Mouse (Mus musculus): ENCODE data around the gene Arg1. TPM values are rescaled to one million over a fixed set of nuclear protein-coding genes. Genes with fewer than 3 reads are reported as not detected.

The Arg1 gene
- total RNA-seq (2021) (not detected), polyA plus RNA-seq (2012; rRNA removed) (0.06 and 0.32 TPM in 2 replicates)
- long read RNA-seq = 0 reads

DNA sequence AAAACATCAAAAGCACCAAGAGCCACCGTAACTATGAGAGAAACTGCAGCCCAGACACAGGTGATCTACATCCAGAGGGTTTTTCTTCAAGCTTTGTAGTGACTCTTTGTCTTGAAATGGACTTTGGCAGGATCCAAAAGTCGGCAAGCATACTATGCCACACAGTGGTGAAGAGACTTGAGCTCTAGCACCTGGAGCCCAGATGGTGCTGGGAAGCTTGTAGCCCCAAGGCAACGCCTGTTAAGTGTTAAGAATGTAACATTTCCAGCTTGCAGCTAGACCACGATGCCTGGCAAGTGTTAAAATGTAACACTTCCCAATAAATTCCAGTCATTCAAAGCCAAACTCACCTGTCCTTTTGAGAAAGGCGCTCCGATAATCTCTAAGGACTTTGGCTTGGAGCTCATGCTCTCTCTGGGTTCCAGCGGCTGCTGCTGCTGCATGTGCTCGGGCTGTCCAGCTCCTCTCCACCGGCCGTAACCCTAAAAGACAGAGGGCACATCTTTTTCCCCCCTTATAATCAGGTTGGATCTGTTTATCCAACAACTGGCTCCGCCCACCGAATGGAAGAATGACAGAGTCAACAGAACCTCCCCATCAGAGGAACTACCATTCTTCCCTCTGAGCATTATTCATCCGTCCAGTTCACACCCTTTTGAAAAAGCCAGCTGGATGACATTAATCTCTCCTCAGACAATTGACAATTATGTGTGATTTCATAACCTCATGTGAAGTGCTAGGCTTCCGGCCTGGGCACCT lies at the start of gene Arg1:
TSS of gene Arg1 (minus strand) at position 523 of the 759 bp plus-strand sequence.
- no peak within 1 kb of the TSS for H3K4me3 ChIP-seq
- intact Hi-C loops (cut with DNase I) = no loop called here
- no peaks in the 10 kb centered on the region for H3K36me3 ChIP-seq (ENCODE audit: control insufficient read depth, insufficient read depth, low read length)
- no peak for DNase-seq
- no peaks in the 10 kb centered on the region for H3K27me3 ChIP-seq (ENCODE audit: control insufficient read depth, insufficient read depth, low read length)
- TF ChIP-seq EP300 (IDR thresholded peaks at IDR 0.05; ENCODE audit: insufficient read depth, low read depth, low read length) (no peak), CTCF (IDR thresholded peaks at IDR 0.05) (no peak), POLR2A (IDR thresholded peaks at IDR 0.05; ENCODE audit: insufficient read depth, low read depth, low read length) (no peak)
- H3K27ac ChIP-seq = no peak within 1 kb of the TSS
- H3K4me1 ChIP-seq (ENCODE audit: control insufficient read depth, insufficient read depth, low read length) = peaks cover 1% of the 10 kb centered on the region
- WGBS = 72% methylated on average over 14 of the region's 14 CpGs
- H3K79me2 ChIP-seq (replicated peaks; ENCODE audit: control insufficient read depth, insufficient read depth, low read length) = no peaks in the 10 kb centered on the region
- H3K9ac ChIP-seq (ENCODE audit: low read depth, low read length) = no peak within 1 kb of the TSS

DNA sequence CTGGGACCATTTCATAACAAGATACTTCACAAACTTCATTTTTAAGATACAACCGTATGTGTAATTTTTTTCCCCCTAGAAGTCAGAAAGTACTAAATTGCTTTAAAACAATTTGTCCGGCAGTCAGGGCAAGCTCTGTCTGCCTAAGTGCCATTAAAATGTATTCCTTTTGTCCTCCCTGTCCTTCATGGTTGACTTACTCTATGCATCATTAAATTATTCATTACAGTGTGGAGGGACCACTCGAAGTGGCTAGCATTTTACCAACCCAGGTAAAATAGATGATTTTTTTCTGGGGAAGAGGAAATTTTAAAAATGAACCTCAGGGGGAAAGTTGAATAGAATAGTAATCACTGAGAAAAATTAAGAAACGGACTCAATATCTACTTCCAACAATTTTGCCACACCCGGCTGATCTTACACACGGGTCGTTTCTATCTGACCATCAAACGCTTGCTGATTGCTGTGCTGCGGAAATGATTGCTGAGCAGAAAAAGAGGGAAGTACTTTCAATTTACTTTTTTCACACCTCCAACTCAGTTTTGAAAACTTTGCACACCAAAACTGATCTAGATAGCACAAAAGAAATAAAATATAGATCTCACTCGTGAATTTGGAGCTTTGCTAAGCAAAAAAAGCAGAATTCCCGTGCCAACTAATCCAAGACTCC lies 46.7 kb upstream of the Arg1 start:
- Histone ChIP-seq H3K4me1 (ENCODE audit: control insufficient read depth, insufficient read depth, low read length) (no peaks in the 10 kb centered on the region), H3K9ac (ENCODE audit: low read depth, low read length) (no peak overlapping the region), H3K4me3 (no peak overlapping the region), H3K27ac (no peak overlapping the region), H3K79me2 (replicated peaks; ENCODE audit: control insufficient read depth, insufficient read depth, low read length) (no peaks in the 10 kb centered on the region), H3K27me3 (ENCODE audit: control insufficient read depth, insufficient read depth, low read length) (no peaks in the 10 kb centered on the region), H3K36me3 (ENCODE audit: control insufficient read depth, insufficient read depth, low read length) (no peaks in the 10 kb centered on the region)
- no peak for DNase-seq
- intact Hi-C loops (cut with DNase I) = no loop called here
- no peak for TF ChIP-seq EP300 (IDR thresholded peaks at IDR 0.05; ENCODE audit: insufficient read depth, low read depth, low read length)
- no peak for TF ChIP-seq POLR2A (IDR thresholded peaks at IDR 0.05; ENCODE audit: insufficient read depth, low read depth, low read length)
- TF ChIP-seq CTCF (IDR thresholded peaks at IDR 0.05) = no peak
- 87% methylated on average over 11 of the region's 11 CpGs for WGBS

DNA sequence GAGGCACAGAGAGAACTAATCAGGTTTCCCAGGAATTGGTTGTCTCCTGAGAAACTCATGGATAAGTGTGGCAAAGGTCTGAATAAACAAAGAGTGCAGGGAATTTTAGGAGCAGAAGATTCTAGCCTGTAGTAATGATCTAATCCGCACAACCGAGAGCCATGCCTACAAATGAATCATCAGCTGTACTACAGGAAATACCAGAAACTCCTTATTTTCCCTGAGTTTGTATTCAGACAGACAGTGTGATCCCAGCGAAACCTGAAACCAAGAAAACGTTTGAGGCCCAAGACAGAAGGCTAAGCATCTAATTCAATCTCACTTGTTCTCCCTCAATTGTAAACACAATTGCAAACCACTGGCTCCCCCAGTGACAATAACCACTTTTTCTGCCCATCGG lies 46.1 kb upstream of the Arg1 start:
- no peak overlapping the region for H3K4me3 ChIP-seq
- no peaks in the 10 kb centered on the region for H3K4me1 ChIP-seq (ENCODE audit: control insufficient read depth, insufficient read depth, low read length)
- intact Hi-C loops (cut with DNase I) = no loop called here
- DNase-seq = no peak
- WGBS = 44% methylated on average over 5 of the region's 5 CpGs
- TF ChIP-seq CTCF (IDR thresholded peaks at IDR 0.05) (no peak), EP300 (IDR thresholded peaks at IDR 0.05; ENCODE audit: insufficient read depth, low read depth, low read length) (no peak), POLR2A (IDR thresholded peaks at IDR 0.05; ENCODE audit: insufficient read depth, low read depth, low read length) (no peak)
- no peaks in the 10 kb centered on the region for H3K27me3 ChIP-seq (ENCODE audit: control insufficient read depth, insufficient read depth, low read length)
- H3K79me2 ChIP-seq (replicated peaks; ENCODE audit: control insufficient read depth, insufficient read depth, low read length) = no peaks in the 10 kb centered on the region
- H3K36me3 ChIP-seq (ENCODE audit: control insufficient read depth, insufficient read depth, low read length) = no peaks in the 10 kb centered on the region
- no peak overlapping the region for H3K27ac ChIP-seq
- no peak overlapping the region for H3K9ac ChIP-seq (ENCODE audit: low read depth, low read length)

DNA sequence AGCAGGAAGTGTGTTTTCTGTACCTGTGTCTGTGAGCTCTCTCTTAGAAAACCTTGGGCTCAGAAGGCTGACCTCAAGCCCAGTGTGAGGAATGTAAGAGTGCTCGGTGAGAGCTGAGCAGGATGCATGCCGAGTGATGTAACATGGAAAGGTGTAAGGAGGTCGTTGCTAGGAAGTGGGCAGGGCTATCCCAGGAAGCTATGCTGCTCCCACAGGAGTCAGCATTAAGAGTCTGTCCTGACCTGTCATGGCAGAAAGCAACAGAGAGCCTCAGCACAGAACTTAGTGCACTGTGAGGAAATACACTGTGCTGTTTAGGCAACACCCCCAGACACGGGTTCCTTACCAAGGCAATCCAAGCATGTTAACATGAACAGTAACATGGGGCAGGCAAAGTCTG lies 45.6 kb upstream of the Arg1 start:
- Histone ChIP-seq H3K79me2 (replicated peaks; ENCODE audit: control insufficient read depth, insufficient read depth, low read length) (no peaks in the 10 kb centered on the region), H3K36me3 (ENCODE audit: control insufficient read depth, insufficient read depth, low read length) (no peaks in the 10 kb centered on the region), H3K4me3 (no peak overlapping the region), H3K4me1 (ENCODE audit: control insufficient read depth, insufficient read depth, low read length) (no peaks in the 10 kb centered on the region), H3K27ac (no peak overlapping the region), H3K9ac (ENCODE audit: low read depth, low read length) (no peak overlapping the region), H3K27me3 (ENCODE audit: control insufficient read depth, insufficient read depth, low read length) (no peaks in the 10 kb centered on the region)
- intact Hi-C loops (cut with DNase I) = no loop called here
- TF ChIP-seq EP300 (IDR thresholded peaks at IDR 0.05; ENCODE audit: insufficient read depth, low read depth, low read length) (no peak), CTCF (IDR thresholded peaks at IDR 0.05) (no peak), POLR2A (IDR thresholded peaks at IDR 0.05; ENCODE audit: insufficient read depth, low read depth, low read length) (no peak)
- DNase-seq = no peak
- 15% methylated on average over 4 of the region's 4 CpGs for WGBS

GRCm38 (mm10) chr10:24965821-24966550 lies 38.7 kb upstream of the Arg1 start:
- H3K36me3 ChIP-seq (ENCODE audit: control insufficient read depth, insufficient read depth, low read length) = no peaks in the 10 kb centered on the region
- H3K27me3 ChIP-seq (ENCODE audit: control insufficient read depth, insufficient read depth, low read length) = peaks cover 1% of the 10 kb centered on the region; the same call in 1 of the 2 replicates
- DNase-seq = no peak
- 78% methylated on average over 12 of the region's 12 CpGs for WGBS
- intact Hi-C loops (cut with DNase I) = no loop called here
- H3K27ac ChIP-seq = no peak overlapping the region
- H3K9ac ChIP-seq (ENCODE audit: low read depth, low read length) = no peak overlapping the region
- no peak for TF ChIP-seq EP300 (IDR thresholded peaks at IDR 0.05; ENCODE audit: insufficient read depth, low read depth, low read length)
- no peak for TF ChIP-seq POLR2A (IDR thresholded peaks at IDR 0.05; ENCODE audit: insufficient read depth, low read depth, low read length)
- no peak for TF ChIP-seq CTCF (IDR thresholded peaks at IDR 0.05)
- no peak overlapping the region for H3K4me3 ChIP-seq
- no peaks in the 10 kb centered on the region for H3K79me2 ChIP-seq (replicated peaks; ENCODE audit: control insufficient read depth, insufficient read depth, low read length)
- H3K4me1 ChIP-seq (ENCODE audit: control insufficient read depth, insufficient read depth, low read length) = no peaks in the 10 kb centered on the region
